Mouse (Mus musculus): ENCODE results near the gene Carmil2. TPM values are rescaled to one million over a fixed set of nuclear protein-coding genes. Genes with fewer than 3 reads are reported as not detected.

Carmil2 gene
- total RNA-seq (2017) = 1.7 to 3.9 TPM (median 2.4 TPM) in 3 replicates

- ATAC-seq (replicated peaks; ENCODE audit: insufficient number of reproducible peaks, low FRiP score, low TSS enrichment, poor library complexity, severe bottlenecking) = peak; percentile 67; the same call in 1 of the 2 replicates
Measured at GRCm38 (mm10) chr8:105685796-105686308, at the start of gene Carmil2. Gene Carmil2 (plus strand): TSS chr8:105686274.

- peak; percentile 29 for ATAC-seq (replicated peaks; ENCODE audit: insufficient number of reproducible peaks, low FRiP score, low TSS enrichment, poor library complexity, severe bottlenecking)
Measured at GRCm38 (mm10) chr8:105636963-105637510, 49.0 kb upstream of the Carmil2 start, which contains the start of gene Agrp. Gene Agrp (minus strand): TSS chr8:105637393.

GRCm38 (mm10) chr8:105637601-105638041 lies 48.5 kb upstream of the Carmil2 start:
- ATAC-seq (replicated peaks; ENCODE audit: insufficient number of reproducible peaks, low FRiP score, low TSS enrichment, poor library complexity, severe bottlenecking) = peak; percentile 14; the same call in 1 of the 2 replicates

GRCm38 (mm10) chr8:105638510-105638909 lies 47.6 kb upstream of the Carmil2 start:
- no peak for ATAC-seq (replicated peaks; ENCODE audit: insufficient number of reproducible peaks, low FRiP score, low TSS enrichment, poor library complexity, severe bottlenecking)

- ATAC-seq (replicated peaks; ENCODE audit: insufficient number of reproducible peaks, low FRiP score, low TSS enrichment, poor library complexity, severe bottlenecking) = no peak
Measured at GRCm38 (mm10) chr8:105639835-105640234, 46.2 kb upstream of the Carmil2 start.

- ATAC-seq (replicated peaks; ENCODE audit: insufficient number of reproducible peaks, low FRiP score, low TSS enrichment, poor library complexity, severe bottlenecking) = no peak
Measured at GRCm38 (mm10) chr8:105640511-105640910, 45.6 kb upstream of the Carmil2 start.

- ATAC-seq (replicated peaks; ENCODE audit: insufficient number of reproducible peaks, low FRiP score, low TSS enrichment, poor library complexity, severe bottlenecking) = no peak
Measured at GRCm38 (mm10) chr8:105645205-105645604, 40.9 kb upstream of the Carmil2 start.

GRCm38 (mm10) chr8:105648929-105649328 lies 37.1 kb upstream of the Carmil2 start:
- no peak for ATAC-seq (replicated peaks; ENCODE audit: insufficient number of reproducible peaks, low FRiP score, low TSS enrichment, poor library complexity, severe bottlenecking)

GRCm38 (mm10) chr8:105657641-105658040 lies 28.4 kb upstream of the Carmil2 start:
- ATAC-seq (replicated peaks; ENCODE audit: insufficient number of reproducible peaks, low FRiP score, low TSS enrichment, poor library complexity, severe bottlenecking) = no peak

- peak; percentile 63; the same call in 1 of the 2 replicates for ATAC-seq (replicated peaks; ENCODE audit: insufficient number of reproducible peaks, low FRiP score, low TSS enrichment, poor library complexity, severe bottlenecking)
Measured at GRCm38 (mm10) chr8:105661167-105661566, 24.9 kb upstream of the Carmil2 start.

GRCm38 (mm10) chr8:105677891-105678290 lies 8.2 kb upstream of the Carmil2 start:
- no peak for ATAC-seq (replicated peaks; ENCODE audit: insufficient number of reproducible peaks, low FRiP score, low TSS enrichment, poor library complexity, severe bottlenecking)

GRCm38 (mm10) chr8:105685325-105685724 lies 749 bp upstream of the Carmil2 start:
- no peak for ATAC-seq (replicated peaks; ENCODE audit: insufficient number of reproducible peaks, low FRiP score, low TSS enrichment, poor library complexity, severe bottlenecking)

GRCm38 (mm10) chr8:105686551-105686950 lies 477 bp downstream of the Carmil2 start:
- no peak for ATAC-seq (replicated peaks; ENCODE audit: insufficient number of reproducible peaks, low FRiP score, low TSS enrichment, poor library complexity, severe bottlenecking)

GRCm38 (mm10) chr8:105687512-105687911 lies 1.4 kb downstream of the Carmil2 start:
- ATAC-seq (replicated peaks; ENCODE audit: insufficient number of reproducible peaks, low FRiP score, low TSS enrichment, poor library complexity, severe bottlenecking) = no peak

GRCm38 (mm10) chr8:105688242-105688752 lies 2.2 kb downstream of the Carmil2 start:
- no peak for ATAC-seq (replicated peaks; ENCODE audit: insufficient number of reproducible peaks, low FRiP score, low TSS enrichment, poor library complexity, severe bottlenecking)

GRCm38 (mm10) chr8:105689256-105689982 lies 3.3 kb downstream of the Carmil2 start:
- ATAC-seq (replicated peaks; ENCODE audit: insufficient number of reproducible peaks, low FRiP score, low TSS enrichment, poor library complexity, severe bottlenecking) = no peak

- no peak for ATAC-seq (replicated peaks; ENCODE audit: insufficient number of reproducible peaks, low FRiP score, low TSS enrichment, poor library complexity, severe bottlenecking)
Measured at GRCm38 (mm10) chr8:105689983-105690360, 3.9 kb downstream of the Carmil2 start.

- ATAC-seq (replicated peaks; ENCODE audit: insufficient number of reproducible peaks, low FRiP score, low TSS enrichment, poor library complexity, severe bottlenecking) = no peak
Measured at GRCm38 (mm10) chr8:105690978-105691377, 4.9 kb downstream of the Carmil2 start.

- ATAC-seq (replicated peaks; ENCODE audit: insufficient number of reproducible peaks, low FRiP score, low TSS enrichment, poor library complexity, severe bottlenecking) = no peak
Measured at GRCm38 (mm10) chr8:105692449-105693182, 6.5 kb downstream of the Carmil2 start.
